Mouse (Mus musculus) effector memory CD4-positive, alpha-beta T cell, adult 7 months (primary cell): ENCODE data around the gene Miox. TPM values are rescaled to one million over a fixed set of nuclear protein-coding genes. Genes with fewer than 3 reads are reported as not detected.

Source experiments
- polyA plus RNA-seq: library from polyadenylated mRNA; unstranded; fragments of 100-300 nt; shearing (Covaris generic); gene quantifications from one replicate; pipeline ENCODE4 v1.2.1, GENCODE M21; 2017

The Miox gene
- polyA plus RNA-seq: 0.60 TPM

DNA sequence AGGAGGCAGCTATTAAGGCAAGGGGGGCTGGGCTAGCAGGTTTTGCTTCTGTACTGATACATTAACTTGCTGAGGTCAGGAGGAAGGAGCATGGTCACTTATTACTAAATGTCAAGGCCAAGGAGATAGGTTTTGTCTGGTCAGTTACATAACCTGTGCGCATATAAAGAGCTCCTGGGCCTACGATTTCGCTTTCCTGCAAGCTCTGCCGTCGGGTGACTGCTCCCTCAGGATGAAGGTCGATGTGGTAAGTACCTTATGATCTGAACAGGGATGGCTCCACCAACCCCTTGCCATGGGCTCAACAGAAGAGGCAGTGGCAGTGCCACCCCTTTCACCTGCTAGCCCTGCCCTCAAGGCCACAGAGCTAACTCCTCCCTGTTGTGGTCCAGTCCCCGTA is at the start of gene Miox:
TSS of gene Miox (plus strand) at position 128 of the 400 bp plus-strand sequence.

DNA sequence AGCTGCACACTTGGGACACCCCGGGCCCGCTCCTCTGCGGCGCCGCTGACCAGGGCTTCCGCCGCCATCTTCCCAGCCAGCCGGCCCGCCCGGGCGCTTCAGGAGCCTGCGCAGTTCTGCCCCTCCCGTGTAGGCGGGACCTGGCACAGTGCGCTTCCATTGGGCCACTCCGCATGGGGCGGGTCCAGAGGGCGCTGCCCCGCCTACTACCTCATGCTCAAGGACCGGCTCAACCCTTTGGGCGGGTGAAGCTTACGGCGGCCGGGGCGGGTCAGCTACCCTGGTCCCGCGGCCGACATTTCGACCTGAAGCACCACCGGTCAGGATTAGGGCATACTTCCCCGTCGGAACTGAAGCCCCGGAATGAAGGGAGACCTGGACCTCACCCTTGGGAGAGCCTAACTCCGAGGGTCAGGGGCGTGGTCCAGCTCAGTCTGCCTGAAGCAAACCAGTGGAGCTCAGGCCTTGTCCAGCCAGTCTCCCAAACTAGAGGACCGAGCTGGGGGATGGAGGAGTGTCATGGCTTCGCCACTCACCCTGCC is 18.9 kb upstream of the Miox start, which contains the start of gene Sbf1:
TSS of gene Sbf1 (minus strand) at position 122 of the 542 bp plus-strand sequence.

DNA sequence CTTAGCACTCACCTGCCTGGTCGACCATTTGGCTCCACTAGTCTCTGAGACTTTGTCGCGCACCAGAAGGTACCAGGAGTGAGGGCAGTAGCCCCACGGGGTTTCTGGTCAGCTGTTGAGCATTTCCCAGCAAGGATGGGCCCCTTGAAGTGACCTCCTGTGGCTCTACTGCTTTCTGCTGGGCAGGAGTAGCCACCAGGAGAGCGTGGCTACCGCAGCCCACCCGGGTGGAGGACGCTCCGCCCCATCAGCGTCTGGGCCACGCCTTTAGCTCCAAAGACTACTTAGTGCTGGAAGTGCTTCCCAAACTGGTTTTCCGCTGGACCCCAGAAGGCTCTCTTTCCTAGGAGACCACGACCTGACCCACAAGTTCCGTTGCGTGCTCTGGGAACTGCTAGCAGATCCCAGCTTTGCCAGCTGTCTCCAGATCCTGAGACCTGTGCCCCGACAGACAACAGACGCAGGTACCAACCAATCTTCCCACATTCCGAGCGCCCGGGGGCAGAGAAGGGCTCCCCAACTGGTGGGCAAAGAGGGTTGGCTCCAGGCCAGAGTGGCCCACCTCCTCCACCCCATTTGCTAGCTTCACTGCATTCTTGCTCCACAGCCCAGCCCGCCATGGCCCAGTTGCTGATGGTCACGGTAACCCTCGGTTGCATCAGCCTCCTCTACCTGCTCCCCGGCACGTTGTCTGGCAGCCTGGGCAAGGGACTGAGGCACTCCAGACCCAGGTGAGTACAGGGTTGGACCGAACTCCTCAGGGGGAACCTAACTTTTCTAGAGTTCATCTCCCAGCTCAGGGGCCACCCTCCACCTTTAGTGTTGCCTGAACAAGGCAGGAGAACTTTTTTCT is 11.3 kb upstream of the Miox start, which contains the start of gene Adm2:
TSS of gene Adm2 (plus strand) at position 51 of the 853 bp plus-strand sequence.

GRCm38 (mm10) chr15:89355241-89356187 is 21.3 kb downstream of the Miox start, which contains the start of the genes Lmf2 and Ncaph2:
Lmf2 (minus strand) TSS chr15:89355659.
Ncaph2 (plus strand) TSS chr15:89355719.

DNA sequence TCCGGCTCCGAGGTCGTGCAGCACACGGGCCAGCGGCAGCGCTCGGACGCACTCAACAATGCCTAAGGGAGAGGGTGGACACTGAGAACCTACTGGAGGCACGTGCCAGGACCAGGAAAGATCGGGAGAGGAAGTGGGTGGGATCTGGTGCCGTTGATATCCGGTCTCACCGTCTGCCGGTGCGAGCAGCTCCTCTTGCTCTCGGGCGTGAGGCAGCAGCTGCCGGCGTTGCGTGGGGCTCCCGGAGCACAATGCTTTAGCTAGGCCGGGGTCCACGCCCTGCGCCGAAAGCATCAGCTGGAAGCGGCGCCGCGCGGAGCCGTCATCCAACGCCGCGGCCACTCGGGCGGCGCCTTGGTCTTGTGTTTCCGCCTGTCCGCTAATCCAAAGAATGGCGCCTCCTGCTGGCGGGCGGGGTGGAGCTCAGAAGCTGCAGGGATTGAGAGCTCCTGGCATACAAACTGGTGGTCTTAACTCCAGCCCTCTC is 39.6 kb downstream of the Miox start, which contains the start of gene Sco2:
TSS of gene Sco2 (minus strand) at position 85 of the 487 bp plus-strand sequence.

DNA sequence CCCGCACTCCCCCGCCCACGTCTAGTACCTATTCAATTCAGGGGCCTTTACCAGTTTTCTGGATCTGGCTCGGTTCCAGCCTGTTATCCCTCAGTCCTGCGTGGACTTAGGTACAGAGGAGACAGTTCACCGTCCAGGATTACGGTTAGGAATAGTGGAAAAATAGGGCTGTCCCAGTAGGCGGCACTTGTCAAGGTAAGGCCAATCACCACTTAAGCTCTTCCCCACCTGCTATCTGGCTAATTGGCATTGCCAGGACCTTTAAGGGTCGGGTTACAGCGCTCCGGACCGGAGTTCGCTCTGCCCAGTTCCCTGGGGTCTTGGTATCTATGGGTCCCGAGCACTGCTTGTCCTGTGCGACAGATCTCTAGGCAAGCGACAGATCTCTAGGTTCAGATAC is 42.8 kb downstream of the Miox start, which contains the start of gene Tymp:
TSS of gene Tymp (minus strand) at position 83 of the 400 bp plus-strand sequence.

DNA sequence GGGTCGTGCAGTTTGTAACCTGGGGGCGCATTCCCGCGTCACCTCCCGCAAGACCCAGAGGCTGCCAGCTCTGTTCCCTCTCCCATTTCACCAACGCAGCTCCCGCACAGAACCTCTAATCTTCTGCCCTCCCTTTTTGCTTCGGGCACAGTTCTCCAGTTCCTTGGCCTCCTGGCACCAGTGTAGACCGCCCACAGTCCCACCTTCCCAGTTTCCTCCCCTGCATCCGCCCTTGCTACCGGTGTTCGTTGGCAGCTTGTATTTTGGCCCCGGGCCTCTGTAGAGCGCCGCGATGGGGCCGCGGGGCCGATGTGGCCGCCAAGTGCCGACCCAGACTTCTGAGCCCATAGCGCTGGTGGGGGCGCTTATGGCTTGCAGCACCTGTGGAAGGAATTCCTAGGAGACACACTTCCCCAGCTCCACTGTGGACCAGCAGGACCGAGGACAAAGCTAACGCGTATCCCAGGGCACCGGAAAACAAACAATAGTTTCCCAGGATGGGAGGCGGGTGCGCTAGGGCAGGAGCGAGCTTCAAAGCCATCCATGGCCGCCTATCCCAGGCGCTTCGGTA is 44.7 kb downstream of the Miox start, which contains the start of gene Odf3b:
TSS of gene Odf3b (minus strand) at position 452 of the 571 bp plus-strand sequence.

GRCm38 (mm10) chr15:89384617-89385016 is 50.4 kb downstream of the Miox start, which contains the start of gene Klhdc7b:
Klhdc7b (plus strand) TSS chr15:89384917.

Other genes starting within 250 kb of the Miox start
- 37.3 TPM for gene Selenoo, start 245.3 kb upstream of the Miox start, polyA plus RNA-seq
- 17.4 TPM for gene Tubgcp6, start 211.3 kb upstream of the Miox start, polyA plus RNA-seq
- gene Hdac10, start 205.7 kb upstream of the Miox start, polyA plus RNA-seq: 29.6 TPM
- gene Mapk12, start 193.7 kb upstream of the Miox start, polyA plus RNA-seq: 3.8 TPM
- gene Mapk11, start 184.8 kb upstream of the Miox start, polyA plus RNA-seq: 27.4 TPM
- gene Plxnb2, start 153.6 kb upstream of the Miox start, polyA plus RNA-seq: 0.32 TPM
- 44.6 TPM for gene Dennd6b, start 137.9 kb upstream of the Miox start, polyA plus RNA-seq
- 16.7 TPM for gene Ppp6r2, start 122.8 kb upstream of the Miox start, polyA plus RNA-seq
- 99.5 TPM for gene Sbf1, start 19.1 kb upstream of the Miox start, polyA plus RNA-seq
- not detected for gene Adm2, start 11.7 kb upstream of the Miox start, polyA plus RNA-seq
- gene Lmf2, start 21.3 kb downstream of the Miox start, polyA plus RNA-seq: 42.8 TPM
- gene Ncaph2, start 21.3 kb downstream of the Miox start, polyA plus RNA-seq: 144 TPM
- gene Sco2, start 39.4 kb downstream of the Miox start, polyA plus RNA-seq: 3.4 TPM
- gene Tymp, start 42.6 kb downstream of the Miox start, polyA plus RNA-seq: 1.5 TPM
- not detected for gene Odf3b, start 44.9 kb downstream of the Miox start, polyA plus RNA-seq
- not detected for gene Klhdc7b, start 50.5 kb downstream of the Miox start, polyA plus RNA-seq
- gene Syce3, start 76.1 kb downstream of the Miox start, polyA plus RNA-seq: not detected
- 0.37 TPM for gene Cpt1b, start 91.5 kb downstream of the Miox start, polyA plus RNA-seq
- gene C730034F03Rik, start 95.2 kb downstream of the Miox start, polyA plus RNA-seq: 6.8 TPM
- gene Gm44502, start 95.3 kb downstream of the Miox start, polyA plus RNA-seq: not detected
- 102 TPM for gene Chkb, start 95.5 kb downstream of the Miox start, polyA plus RNA-seq
- not detected for gene Mapk8ip2, start 119.5 kb downstream of the Miox start, polyA plus RNA-seq
- 13.1 TPM for gene Arsa, start 143.0 kb downstream of the Miox start, polyA plus RNA-seq
- gene Shank3, start 165.2 kb downstream of the Miox start, polyA plus RNA-seq: not detected
- gene Acr, start 233.9 kb downstream of the Miox start, polyA plus RNA-seq: not detected